Mouse (Mus musculus) C2C12 (cell line): ENCODE measurements at regions not wholly inside any gene's neighbourhood (a gene's known extent, or its start where the extent isn't known, plus 50 kb on each side); places are given as distances from the start of the nearest gene placed in this dataset.

Source experiments
- CEBPB ChIP-seq: IDR thresholded peaks from one replicate; pipeline ENCODE4 v1.6.1; 2011; ENCODE audit warnings: low read depth, mild to moderate bottlenecking, control low read depth, moderate library complexity
- CTCF ChIP-seq: IDR thresholded peaks from one replicate; pipeline ENCODE4 v1.5.1; 2011; ENCODE audit not compliant: control insufficient read depth, insufficient read depth, insufficient read length
- FOSL1 ChIP-seq: IDR thresholded peaks from one replicate; pipeline ENCODE4 v1.8.0; 2011; ENCODE audit warnings: mild to moderate bottlenecking, low read length; ENCODE audit not compliant: poor library complexity, insufficient read depth, severe bottlenecking
- MAX ChIP-seq: IDR thresholded peaks from one replicate; pipeline ENCODE4 v1.6.1; 2011; ENCODE audit warnings: mild to moderate bottlenecking, control low read depth
- MYOD1 ChIP-seq: IDR thresholded peaks from one replicate; pipeline ENCODE4 v1.6.1; 2011; ENCODE audit warnings: low read depth; ENCODE audit not compliant: control insufficient read depth, insufficient read length
- MYOG ChIP-seq: IDR thresholded peaks from one replicate; pipeline ENCODE4 v1.6.1; 2011; ENCODE audit not compliant: control insufficient read depth, insufficient read length; ENCODE audit errors: extremely low read depth
- USF1 ChIP-seq: IDR thresholded peaks from one replicate; pipeline ENCODE4 v1.6.1; 2011; ENCODE audit warnings: low read depth, mild to moderate bottlenecking, control low read depth, moderate library complexity

- TF ChIP-seq CEBPB (no peak), CTCF (no peak), USF1 (no peak), MYOD1 (no peak), MYOG (no peak), FOSL1 (no peak), MAX (no peak)
Measured at GRCm38 (mm10) chr12:16006286-16006685, 189.6 kb upstream of the Trib2 start.
